Mouse (Mus musculus) erythroblast, embryonic 14.5 days (primary cell): ENCODE measurements at regions not wholly inside any gene's neighbourhood (a gene's known extent, or its start where the extent isn't known, plus 50 kb on each side); places are given as distances from the start of the nearest gene placed in this dataset.

Experiments
- H3K27me3 ChIP-seq: 2 replicates; pipeline ENCODE4 v1.6.1; 2012; ENCODE audit warnings: inconsistent platforms; ENCODE audit not compliant: control insufficient read depth
- H3K36me3 ChIP-seq: 2 replicates; pipeline ENCODE4 v1.6.1; 2012; ENCODE audit warnings: mild to moderate bottlenecking, inconsistent platforms; ENCODE audit not compliant: control insufficient read depth
- H3K4me1 ChIP-seq: 2 replicates; pipeline ENCODE4 v1.6.1; 2012; ENCODE audit warnings: inconsistent platforms; ENCODE audit not compliant: control insufficient read depth
- H3K4me3 ChIP-seq: replicated peaks from 2 replicates; pipeline ENCODE3; 2012; ENCODE audit warnings: moderate library complexity, mild to moderate bottlenecking, inconsistent platforms
- H3K9me3 ChIP-seq: 2 replicates; pipeline ENCODE4 v1.6.1; 2012; ENCODE audit warnings: low read length, inconsistent platforms, mixed read lengths; ENCODE audit not compliant: control insufficient read depth
- GATA1 ChIP-seq: IDR thresholded peaks from 2 replicates; pipeline ENCODE4 v1.6.1; 2012; ENCODE audit warnings: low read length, inconsistent platforms, mixed read lengths
- TAL1 ChIP-seq: IDR thresholded peaks from 3 replicates; pipeline ENCODE4 v1.6.1; 2012; ENCODE audit warnings: low read length, inconsistent platforms, mixed read lengths

GRCm38 (mm10) chr9:93940193-93940592 is 597.7 kb downstream of the 1190002N15Rik start:
- no peak for TF ChIP-seq GATA1
- TF ChIP-seq TAL1: no peak
- no peaks in the 10 kb centered on the region for H3K9me3 ChIP-seq
- H3K4me3 ChIP-seq: no peak overlapping the region
- no peaks in the 10 kb centered on the region for H3K27me3 ChIP-seq
- no peaks in the 10 kb centered on the region for H3K4me1 ChIP-seq
- H3K36me3 ChIP-seq: no peaks in the 10 kb centered on the region

- Histone ChIP-seq H3K9me3 (no peaks in the 10 kb centered on the region), H3K36me3 (no peaks in the 10 kb centered on the region), H3K4me3 (no peak overlapping the region), H3K4me1 (no peaks in the 10 kb centered on the region), H3K27me3 (no peaks in the 10 kb centered on the region)
- TF ChIP-seq GATA1 (no peak), TAL1 (no peak)
These were observed 607.2 kb downstream of the 1190002N15Rik start for GRCm38 (mm10) chr9:93930684-93931083.

GRCm38 (mm10) chr9:93889256-93889655 is 648.6 kb downstream of the 1190002N15Rik start:
- peaks cover 2% of the 10 kb centered on the region; the same call in 1 of the 2 replicates for H3K9me3 ChIP-seq
- TF ChIP-seq GATA1 (no peak), TAL1 (no peak)
- no peak overlapping the region for H3K4me3 ChIP-seq
- H3K4me1 ChIP-seq: no peaks in the 10 kb centered on the region
- H3K36me3 ChIP-seq: no peaks in the 10 kb centered on the region
- H3K27me3 ChIP-seq: no peaks in the 10 kb centered on the region

DNA sequence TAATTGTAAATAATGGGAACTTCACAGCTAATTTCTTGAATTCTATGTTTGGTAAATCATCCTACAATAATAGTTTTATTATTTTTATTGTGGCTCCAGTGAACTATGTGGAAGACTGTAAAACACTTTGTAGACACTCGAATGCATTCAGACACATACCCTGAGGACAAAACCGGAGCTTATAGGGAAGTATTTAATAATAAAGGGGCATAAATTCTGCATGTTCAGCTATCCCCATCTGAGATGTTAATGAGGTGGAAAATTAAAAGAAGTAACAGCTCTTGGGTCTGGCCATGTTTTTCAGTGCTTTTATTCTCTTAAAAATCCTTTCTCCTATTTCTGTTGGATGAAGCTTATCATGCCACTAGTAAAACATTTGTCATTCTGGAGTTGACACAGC is 657.8 kb downstream of the 1190002N15Rik start:
- TF ChIP-seq TAL1: no peak
- TF ChIP-seq GATA1: no peak
- H3K4me1 ChIP-seq: no peaks in the 10 kb centered on the region
- H3K36me3 ChIP-seq: no peaks in the 10 kb centered on the region
- no peaks in the 10 kb centered on the region for H3K9me3 ChIP-seq
- H3K4me3 ChIP-seq: no peak overlapping the region
- no peaks in the 10 kb centered on the region for H3K27me3 ChIP-seq

GRCm38 (mm10) chr9:93879572-93879971 is 658.3 kb downstream of the 1190002N15Rik start:
- H3K36me3 ChIP-seq: no peaks in the 10 kb centered on the region
- TF ChIP-seq TAL1 (no peak), GATA1 (no peak)
- H3K4me1 ChIP-seq: no peaks in the 10 kb centered on the region
- no peak overlapping the region for H3K4me3 ChIP-seq
- H3K9me3 ChIP-seq: no peaks in the 10 kb centered on the region
- H3K27me3 ChIP-seq: no peaks in the 10 kb centered on the region

DNA sequence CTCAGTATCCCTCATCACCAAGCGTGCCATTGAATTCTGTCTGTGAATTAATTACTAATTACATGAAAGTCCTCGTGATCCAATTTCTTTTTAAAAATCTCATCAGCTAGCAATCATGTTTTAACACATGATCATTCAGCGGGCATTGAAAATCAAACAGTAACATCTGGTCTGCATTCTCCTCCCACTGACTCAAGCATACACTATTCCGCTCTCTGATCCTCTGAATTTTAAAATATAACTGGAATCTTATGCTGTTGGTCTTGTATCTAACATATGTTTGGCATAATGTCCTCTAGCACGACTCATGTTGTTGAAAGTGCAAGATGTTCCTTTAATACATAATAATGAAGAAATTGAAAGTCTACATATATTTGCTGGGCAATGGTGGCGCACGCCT is 667.1 kb downstream of the 1190002N15Rik start:
- Histone ChIP-seq H3K4me3 (no peak overlapping the region), H3K27me3 (no peaks in the 10 kb centered on the region), H3K9me3 (peaks cover 3% of the 10 kb centered on the region; the same call in 1 of the 2 replicates), H3K36me3 (no peaks in the 10 kb centered on the region), H3K4me1 (no peaks in the 10 kb centered on the region)
- TF ChIP-seq GATA1 (no peak), TAL1 (no peak)

DNA sequence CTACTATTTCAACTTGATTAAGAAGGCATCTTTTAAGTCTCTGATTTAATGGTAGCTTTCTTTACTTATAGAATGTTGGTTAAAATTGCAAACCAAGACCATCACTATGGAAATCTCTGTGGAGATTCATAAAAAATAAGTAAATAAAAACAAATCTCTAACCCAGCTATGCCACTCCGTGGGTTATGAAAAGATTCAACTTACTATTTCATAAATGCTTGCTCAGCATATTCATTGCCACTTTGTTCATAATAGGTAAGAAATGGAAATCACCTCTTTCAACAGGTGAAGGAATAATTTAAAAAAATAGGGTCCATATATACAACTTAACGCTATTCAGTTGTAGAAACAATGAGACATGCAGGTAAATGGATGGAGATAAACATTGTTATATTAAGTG is 679.9 kb downstream of the 1190002N15Rik start:
- Histone ChIP-seq H3K27me3 (no peaks in the 10 kb centered on the region), H3K4me1 (no peaks in the 10 kb centered on the region), H3K36me3 (no peaks in the 10 kb centered on the region), H3K9me3 (no peaks in the 10 kb centered on the region), H3K4me3 (no peak overlapping the region)
- TF ChIP-seq TAL1 (no peak), GATA1 (no peak)

DNA sequence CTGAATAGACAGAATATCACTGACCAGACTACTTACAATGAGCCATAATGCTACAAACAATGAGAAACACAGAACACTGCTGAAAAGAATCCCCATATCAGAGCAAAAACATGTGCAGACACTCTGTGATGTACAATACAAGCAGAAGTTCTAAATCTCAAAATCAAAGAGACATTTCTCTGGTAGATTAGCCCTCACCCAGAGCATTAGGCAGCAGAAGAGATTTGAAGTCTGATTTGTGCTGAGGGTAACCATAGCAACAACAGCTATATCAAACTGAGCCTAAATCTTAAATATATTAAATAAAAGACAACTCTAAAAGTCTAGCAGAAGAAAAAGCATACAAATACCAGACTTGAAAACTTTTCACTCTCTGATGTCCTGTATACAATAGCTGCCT is 691.5 kb downstream of the 1190002N15Rik start:
- Histone ChIP-seq H3K4me3 (no peak overlapping the region), H3K4me1 (no peaks in the 10 kb centered on the region), H3K36me3 (no peaks in the 10 kb centered on the region), H3K27me3 (no peaks in the 10 kb centered on the region), H3K9me3 (no peaks in the 10 kb centered on the region)
- TF ChIP-seq GATA1 (no peak), TAL1 (no peak)

DNA sequence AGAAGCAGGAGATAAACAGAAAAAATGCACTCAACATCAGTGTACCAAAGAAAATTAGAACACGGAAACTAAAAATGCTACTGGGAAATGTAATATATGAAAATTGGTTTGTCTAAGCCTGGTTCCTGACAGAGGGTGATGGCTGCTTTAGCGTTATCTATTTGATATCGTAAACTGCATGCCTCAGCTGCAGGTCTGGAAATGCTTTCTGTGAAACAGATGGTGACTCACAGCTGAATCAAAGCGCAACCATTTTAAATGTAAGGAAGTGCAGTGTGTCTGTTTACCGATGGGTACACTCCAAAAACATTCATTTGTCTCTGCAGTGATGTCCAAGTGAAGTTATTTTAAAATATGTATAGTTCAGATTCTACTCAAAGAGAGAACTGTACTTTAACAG is 694.0 kb downstream of the 1190002N15Rik start:
- Histone ChIP-seq H3K36me3 (no peaks in the 10 kb centered on the region), H3K27me3 (no peaks in the 10 kb centered on the region), H3K9me3 (no peaks in the 10 kb centered on the region), H3K4me1 (no peaks in the 10 kb centered on the region), H3K4me3 (no peak overlapping the region)
- TF ChIP-seq TAL1 (no peak), GATA1 (no peak)
